Mouse (Mus musculus) ES-CJ7 (cell line): ENCODE data around the gene Ror2.

Source experiments
- DNase-seq: peaks from one replicate; pipeline ENCODE4 v3.0.0; 2011; ENCODE audit warnings: low read depth, low spot score

Gene Ror2

DNA sequence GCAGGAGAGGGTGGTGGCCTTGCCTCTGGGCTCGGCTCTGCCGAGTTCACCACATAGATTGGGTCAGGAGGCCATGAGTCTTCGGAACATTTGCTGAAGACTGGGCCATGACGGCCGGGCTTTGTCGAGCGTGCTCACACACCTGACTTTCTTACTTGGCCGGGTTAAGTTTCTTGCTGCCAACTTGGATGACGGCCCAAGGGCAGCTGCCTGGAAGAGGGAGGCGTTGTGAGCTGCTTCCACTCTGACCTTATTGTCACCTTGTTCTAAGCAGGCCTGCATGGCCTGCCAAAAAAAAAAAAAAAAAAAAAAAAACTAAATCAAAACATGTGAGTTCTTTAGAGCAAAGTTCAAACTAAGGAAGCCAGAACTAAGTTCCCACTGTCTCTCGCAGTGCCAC is 218.0 kb downstream of the Ror2 start:
- DNase-seq, result no peak

DNA sequence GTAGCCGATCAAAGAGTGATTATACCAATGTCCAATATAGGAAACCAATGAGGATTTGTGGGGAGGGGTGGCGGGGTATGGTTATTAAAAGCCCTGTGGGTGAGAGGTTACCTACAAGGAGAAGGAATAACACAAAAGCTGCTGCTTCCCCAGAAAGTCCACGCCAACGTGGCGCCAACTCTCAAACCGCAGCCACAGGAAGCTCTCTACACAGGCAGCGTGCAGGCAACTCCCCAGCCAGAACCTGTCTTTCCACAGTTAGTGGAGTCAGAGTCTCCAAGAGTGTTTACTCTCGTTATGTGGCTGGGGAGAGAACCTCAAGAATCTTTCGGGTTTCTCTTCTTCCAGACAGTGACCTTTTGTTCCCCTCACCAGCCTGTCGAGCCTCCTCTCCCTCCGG is 220.8 kb downstream of the Ror2 start:
- no peak for DNase-seq

GRCm38 (mm10) chr13:53064681-53065080 is 221.2 kb downstream of the Ror2 start:
- DNase-seq, result no peak
